Comparison of ENCODE assay signal across 10 mouse cellular contexts in the genomic region with DNA sequence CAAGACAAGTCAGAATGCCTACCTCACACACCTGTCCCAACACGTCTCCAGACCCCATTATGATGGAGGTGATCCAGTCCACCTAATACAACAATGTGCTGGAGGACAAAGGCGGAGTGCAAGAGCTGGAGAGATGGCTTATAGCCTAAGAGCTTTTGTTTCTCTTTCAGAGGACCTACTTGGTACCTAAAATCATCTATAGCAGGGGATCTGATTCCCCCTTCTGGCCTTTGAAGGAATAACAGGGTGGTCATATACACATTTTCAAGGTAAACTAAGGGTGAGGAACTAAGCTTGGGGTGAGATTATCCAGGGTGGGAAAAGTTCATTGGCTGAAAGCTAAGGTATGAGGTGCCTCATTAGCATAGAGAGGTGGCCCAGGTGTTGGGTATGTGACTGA. TPM values are rescaled to one million over a fixed set of nuclear protein-coding genes. Genes with fewer than 3 reads are reported as not detected.
DNase-seq lines count a peak whose midpoint lies in the region; ATAC-seq lines count a peak whose summit lies in the region.
"Had no signal": no experiment of that assay in that cellular context is flagged by ENCODE, and none has a peak within 500 bp of the region (broad histone marks: within the 10 kb centered on the region; RNA-seq: fewer than 3 reads in every experiment).

No protein-coding gene starts in this region.

- H3K27me3 ChIP-seq in forebrain, embryonic 15.5 days: no peaks in the 10 kb centered on the region
- H3K27me3 ChIP-seq in limb, embryonic 15.5 days: no peaks in the 10 kb centered on the region
- H3K27me3 ChIP-seq in stomach, embryonic 16.5 days (ENCODE audit: control insufficient read depth, insufficient read depth, low read length): no peaks in the 10 kb centered on the region
- H3K27me3 ChIP-seq: embryonic facial prominence, embryonic 12.5 days had no signal

- no peaks in the 10 kb centered on the region for H3K36me3 ChIP-seq in forebrain, embryonic 15.5 days
- no peaks in the 10 kb centered on the region for H3K36me3 ChIP-seq in limb, embryonic 15.5 days
- no peaks in the 10 kb centered on the region for H3K36me3 ChIP-seq in stomach, embryonic 16.5 days (ENCODE audit: control insufficient read depth, insufficient read depth, low read length)
- H3K36me3 ChIP-seq: embryonic facial prominence, embryonic 12.5 days had no signal

- H3K9me3 ChIP-seq in forebrain, embryonic 15.5 days: no peaks in the 10 kb centered on the region
- H3K9me3 ChIP-seq in limb, embryonic 15.5 days: no peaks in the 10 kb centered on the region
- no peaks in the 10 kb centered on the region for H3K9me3 ChIP-seq in stomach, embryonic 16.5 days (replicated peaks; ENCODE audit: control insufficient read depth, low read length)
- H3K9me3 ChIP-seq: embryonic facial prominence, embryonic 12.5 days had no signal

- ATAC-seq in forebrain, embryonic 15.5 days (replicated peaks): 0 out of 2 replicates have a peak, but pooled peaks have one; percentile 48
- no peak; the same call in 1 of the 2 replicates for ATAC-seq in limb, embryonic 15.5 days (ENCODE audit: insufficient number of reproducible peaks, low FRiP score, low TSS enrichment, low read depth)
- peak; percentile 62; the same call in 1 of the 2 replicates for ATAC-seq in stomach, embryonic 16.5 days (ENCODE audit: insufficient read depth, low FRiP score)

- intact Hi-C loops in left cerebral cortex, postnatal 14 days (cut with DNase I): loop anchor here (1.0 kb wide), 1 partner anchor 91 kb away; no protein-coding TSS in a partner anchor

- WGBS in forebrain, embryonic 15.5 days: 43% methylated on average over 2 of the region's 2 CpGs
- WGBS in limb, embryonic 15.5 days: 34% methylated on average over 2 of the region's 2 CpGs
- WGBS in stomach, embryonic 16.5 days: 37% methylated on average over 2 of the region's 2 CpGs

- peak; percentile 52 to 53 for DNase-seq in left cerebral cortex, postnatal 14 days (ENCODE audit: low spot score in 2 of 2)
- no peak for DNase-seq in left cerebral cortex, adult 8-10 months (ENCODE audit: low spot score in 2 of 2)
- peak; percentile 64 for DNase-seq in brain, adult 2 months (ENCODE audit: low read depth, low spot score)
- no peak for DNase-seq in spleen, postnatal 36 days (ENCODE audit: low spot score in 2 of 2)

- no peak overlapping the region for H3K4me3 ChIP-seq in forebrain, embryonic 15.5 days
- no peak overlapping the region for H3K4me3 ChIP-seq in limb, embryonic 15.5 days
- no peak overlapping the region for H3K4me3 ChIP-seq in stomach, embryonic 16.5 days (replicated peaks; ENCODE audit: low read length)
- H3K4me3 ChIP-seq: embryonic facial prominence, embryonic 12.5 days had no signal

- no peak overlapping the region for H3K4me2 ChIP-seq in forebrain, embryonic 15.5 days (replicated peaks)
- H3K4me2 ChIP-seq in limb, embryonic 15.5 days: no peak overlapping the region
- H3K4me2 ChIP-seq in stomach, embryonic 16.5 days (ENCODE audit: low read depth, low read length): no peak overlapping the region
- H3K4me2 ChIP-seq: embryonic facial prominence, embryonic 12.5 days had no signal

- H3K9ac ChIP-seq in forebrain, embryonic 15.5 days (replicated peaks): no peak overlapping the region
- no peak overlapping the region for H3K9ac ChIP-seq in limb, embryonic 15.5 days
- no peak overlapping the region for H3K9ac ChIP-seq in stomach, embryonic 16.5 days (ENCODE audit: low read length)
- H3K9ac ChIP-seq: embryonic facial prominence, embryonic 12.5 days had no signal

- H3K4me1 ChIP-seq in forebrain, embryonic 15.5 days: no peaks in the 10 kb centered on the region
- peaks cover 5% of the 10 kb centered on the region; the same call in 1 of the 2 replicates for H3K4me1 ChIP-seq in limb, embryonic 15.5 days
- H3K4me1 ChIP-seq in stomach, embryonic 16.5 days (ENCODE audit: control insufficient read depth, insufficient read depth, low read length): no peaks in the 10 kb centered on the region

- no peak overlapping the region for H3K27ac ChIP-seq in forebrain, embryonic 15.5 days (replicated peaks)
- 0 out of 2 replicates have a peak overlapping the region, but pooled peaks have one; percentile 13 for H3K27ac ChIP-seq in limb, embryonic 15.5 days
- H3K27ac ChIP-seq in stomach, embryonic 16.5 days (ENCODE audit: low read length): no peak overlapping the region
- H3K27ac ChIP-seq: embryonic facial prominence, embryonic 12.5 days had no signal

RNA-seq across cellular contexts. Expression of gene E330034G19Rik, which starts 19.4 kb away (rescaled TPM):
- total RNA-seq in left cerebral cortex, postnatal 14 days (2021): under 1 TPM in 1 of 2 experiments, not detected in 1; 0.26 TPM
- total RNA-seq in left cerebral cortex, adult 8-10 months (2022): not detected
- not detected in 2 replicates for polyA plus RNA-seq in forebrain, embryonic 15.5 days (2015; fragmentation: Nextera tagmentation; extraction: Ambion mirVana)
- polyA plus RNA-seq in limb, embryonic 15.5 days (2015; fragmentation: Nextera tagmentation; extraction: Ambion mirVana): not detected in 2 replicates
- not detected in 2 replicates for polyA plus RNA-seq in stomach, embryonic 16.5 days (2015; fragmentation: Nextera tagmentation; extraction: Ambion mirVana)
- total RNA-seq: layer of hippocampus, postnatal 14 days had no signal
- polyA plus RNA-seq: embryonic facial prominence, embryonic 12.5 days; spleen, adult 2 months had no signal

RNA-seq across cellular contexts. Expression of gene Dlg5, which starts 27.9 kb away (rescaled TPM):
- total RNA-seq in left cerebral cortex, postnatal 14 days (2021): 10 to 100 TPM; 37.3 to 41.9 TPM
- 10 to 100 TPM; 30.9 to 42.0 (median 34.4) TPM for total RNA-seq in left cerebral cortex, adult 8-10 months (2022)
- 17.3 and 18.8 TPM in 2 replicates for polyA plus RNA-seq in forebrain, embryonic 15.5 days (2015; fragmentation: Nextera tagmentation; extraction: Ambion mirVana)
- polyA plus RNA-seq in limb, embryonic 15.5 days (2015; fragmentation: Nextera tagmentation; extraction: Ambion mirVana): 15.1 and 19.1 TPM in 2 replicates
- 12.3 and 12.4 TPM in 2 replicates for polyA plus RNA-seq in stomach, embryonic 16.5 days (2015; fragmentation: Nextera tagmentation; extraction: Ambion mirVana)

Comparison
In these comparisons a context has a peak if more than half of its experiments do, and no peak if none do; other contexts are left out.
1. DNase-seq: peak in left cerebral cortex, postnatal 14 days (2 of 2) and brain, adult 2 months (single experiment); none in left cerebral cortex, adult 8-10 months (0 of 2) and spleen, postnatal 36 days (0 of 2).